Mouse (Mus musculus) liver, adult 2 months (tissue): ENCODE results near the gene Col23a1. TPM values are rescaled to one million over a fixed set of nuclear protein-coding genes. Genes with fewer than 3 reads are reported as not detected.

Experiments
- DNase-seq: peaks from one replicate; pipeline ENCODE4 v3.0.0-alpha.2; 2011; ENCODE audit warnings: low read depth, low spot score; ENCODE audit errors: extremely low read depth
- H3K27ac ChIP-seq: fragments of 200-500 bp; replicated peaks from 2 replicates; pipeline ENCODE4 v1.5.1; 2012; ENCODE audit warnings: low read depth, mild to moderate bottlenecking, control low read depth, inconsistent platforms, low read length; ENCODE audit not compliant: insufficient read depth
- H3K27me3 ChIP-seq: fragments of 200-500 bp; 2 replicates; pipeline ENCODE4 v1.6.1; 2012; ENCODE audit warnings: mild to moderate bottlenecking, moderate library complexity, low read length, inconsistent platforms; ENCODE audit not compliant: control insufficient read depth, insufficient read depth
- H3K36me3 ChIP-seq: fragments of 200-500 bp; 2 replicates; pipeline ENCODE4 v1.6.1; 2012; ENCODE audit warnings: low read length, inconsistent platforms; ENCODE audit not compliant: control insufficient read depth, insufficient read depth
- H3K4me1 ChIP-seq: fragments of 200-500 bp; 2 replicates; pipeline ENCODE4 v1.6.1; 2011; ENCODE audit warnings: low read length; ENCODE audit not compliant: control insufficient read depth, insufficient read depth
- H3K4me3 ChIP-seq: fragments of 200-500 bp; 2 replicates; pipeline ENCODE4 v1.5.1; 2011; ENCODE audit warnings: low read depth, mild to moderate bottlenecking, control low read depth, low read length, moderate library complexity; ENCODE audit not compliant: insufficient read depth
- H3K79me2 ChIP-seq: fragments of 200-500 bp; 2 replicates; pipeline ENCODE4 v1.6.1; 2012; ENCODE audit warnings: inconsistent platforms, mild to moderate bottlenecking, low read length, moderate library complexity; ENCODE audit not compliant: control insufficient read depth, insufficient read depth
- H3K9ac ChIP-seq: fragments of 200-500 bp; 2 replicates; pipeline ENCODE4 v1.6.1; 2012; ENCODE audit warnings: low read depth, mild to moderate bottlenecking, control low read depth, inconsistent platforms, low read length
- CTCF ChIP-seq: fragments of 200-500 bp; IDR thresholded peaks from 2 replicates; pipeline ENCODE4 v1.5.1; 2011; ENCODE audit warnings: low read depth, low read length, control low read depth
- POLR2A ChIP-seq: fragments of 200-500 bp; IDR thresholded peaks from 2 replicates; pipeline ENCODE4 v1.6.1; 2011; ENCODE audit warnings: low read length, control low read depth; ENCODE audit not compliant: insufficient read depth; ENCODE audit errors: extremely low read depth
- WGBS: fragments of 180-500 bp; shearing (Covaris S2); methylation state at CpG from one replicate; pipeline ENCODE4 v1.1.7; 2018; 5-methylcytosine and 5-hydroxymethylcytosine counted together
- polyA plus RNA-seq: library from polyadenylated mRNA; depleted of rRNA; stranded (reverse); fragments of >200 nt; gene quantifications from 2 replicates; pipeline ENCODE4 v1.2.3, GENCODE M21; 2012
- total RNA-seq: library from RNA; depleted of rRNA; stranded (reverse); fragments of >200 nt; gene quantifications from 2 replicates; pipeline ENCODE4 v1.2.3, GENCODE M21; 2014

The Col23a1 gene
- total and polyA plus RNA-seq, 2 experiments, result 0.05 to 0.09 TPM

DNA sequence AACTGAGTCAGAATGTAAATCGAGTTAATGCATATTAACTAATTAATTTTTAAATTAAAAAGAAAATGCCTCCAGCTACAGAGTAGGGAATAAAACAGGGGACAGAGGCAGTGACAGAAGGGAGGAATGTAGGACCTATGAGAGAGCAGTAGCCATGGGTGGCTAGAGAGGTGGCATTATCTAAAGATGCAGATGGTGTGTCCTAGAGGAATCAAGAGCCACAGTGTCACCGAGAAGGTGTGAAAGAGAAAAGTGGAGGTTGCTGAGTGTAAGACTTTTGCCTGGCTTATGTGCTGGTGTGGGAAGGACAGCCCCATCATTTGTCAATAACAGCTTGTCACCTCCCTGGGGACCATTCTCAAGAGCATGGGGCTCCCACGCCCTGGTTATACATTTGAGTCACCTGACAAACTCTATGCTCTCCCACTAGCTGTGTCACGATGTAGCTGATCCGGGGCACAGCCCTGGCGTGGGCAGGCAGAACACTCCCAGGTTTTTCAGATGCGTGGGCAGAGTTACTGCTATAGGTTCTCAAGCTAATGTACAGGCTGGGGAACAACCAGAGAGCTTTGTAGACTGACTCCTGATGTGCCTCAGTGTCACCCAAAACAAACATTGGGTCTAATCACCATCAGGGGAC is 125.4 kb downstream of the Col23a1 start:
- H3K36me3 ChIP-seq, result no peaks in the 10 kb centered on the region
- H3K79me2 ChIP-seq, result no peaks in the 10 kb centered on the region
- no peak overlapping the region for H3K9ac ChIP-seq
- 65% methylated on average over 7 of the region's 7 CpGs for WGBS
- H3K4me1 ChIP-seq, result no peaks in the 10 kb centered on the region
- H3K4me3 ChIP-seq, result no peak overlapping the region
- TF ChIP-seq POLR2A (no peak), CTCF (no peak)
- H3K27ac ChIP-seq, result no peak overlapping the region
- H3K27me3 ChIP-seq, result no peaks in the 10 kb centered on the region
- DNase-seq, result no peak

DNA sequence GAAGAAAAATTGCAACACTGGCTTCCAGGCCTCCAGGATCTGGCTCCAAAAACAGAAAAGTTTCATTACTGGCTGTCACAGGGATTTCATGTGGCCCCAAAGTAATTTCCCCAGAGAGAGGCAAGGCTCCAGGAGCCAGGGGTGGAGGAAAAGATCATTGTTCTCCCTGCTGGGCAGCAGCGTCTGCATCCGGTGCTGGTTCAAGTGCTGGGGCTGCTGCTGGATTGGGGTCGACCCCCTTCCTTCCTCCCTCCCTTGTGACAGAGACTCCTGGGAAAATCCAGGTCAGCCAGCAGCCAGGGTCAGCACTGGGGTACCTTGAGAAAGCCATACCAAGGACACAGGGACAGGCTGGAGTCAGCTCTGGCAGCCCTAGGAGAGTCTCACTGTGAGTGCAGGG is 129.1 kb downstream of the Col23a1 start:
- DNase-seq, result no peak
- H3K4me3 ChIP-seq, result no peak overlapping the region
- TF ChIP-seq POLR2A (no peak), CTCF (no peak)
- WGBS, result 46% methylated on average over 3 of the region's 3 CpGs
- H3K27me3 ChIP-seq, result no peaks in the 10 kb centered on the region
- H3K79me2 ChIP-seq, result no peaks in the 10 kb centered on the region
- no peak overlapping the region for H3K9ac ChIP-seq
- no peaks in the 10 kb centered on the region for H3K36me3 ChIP-seq
- no peak overlapping the region for H3K27ac ChIP-seq
- no peaks in the 10 kb centered on the region for H3K4me1 ChIP-seq

DNA sequence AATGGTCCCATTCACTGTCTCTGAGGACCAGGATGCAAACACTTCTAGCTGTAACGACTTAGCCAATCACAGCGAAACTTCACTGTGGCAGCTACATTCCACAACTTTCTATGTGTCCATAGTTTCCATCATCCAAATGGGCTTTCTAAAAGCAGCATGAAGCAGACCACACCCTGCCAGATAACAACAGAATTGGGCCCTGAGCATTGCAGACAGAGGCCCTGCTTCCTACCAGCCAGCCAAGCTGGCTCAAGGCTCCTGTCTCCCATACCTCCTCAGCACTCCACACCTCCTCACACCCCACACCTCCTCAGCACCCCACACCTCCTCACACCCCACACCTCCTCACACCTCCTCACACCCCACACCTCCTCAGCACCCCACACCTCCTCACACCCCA is 132.2 kb downstream of the Col23a1 start:
- 86% methylated on average over 2 of the region's 2 CpGs for WGBS
- TF ChIP-seq CTCF, result no peak
- TF ChIP-seq POLR2A, result no peak
- H3K27ac ChIP-seq, result no peak overlapping the region

DNA sequence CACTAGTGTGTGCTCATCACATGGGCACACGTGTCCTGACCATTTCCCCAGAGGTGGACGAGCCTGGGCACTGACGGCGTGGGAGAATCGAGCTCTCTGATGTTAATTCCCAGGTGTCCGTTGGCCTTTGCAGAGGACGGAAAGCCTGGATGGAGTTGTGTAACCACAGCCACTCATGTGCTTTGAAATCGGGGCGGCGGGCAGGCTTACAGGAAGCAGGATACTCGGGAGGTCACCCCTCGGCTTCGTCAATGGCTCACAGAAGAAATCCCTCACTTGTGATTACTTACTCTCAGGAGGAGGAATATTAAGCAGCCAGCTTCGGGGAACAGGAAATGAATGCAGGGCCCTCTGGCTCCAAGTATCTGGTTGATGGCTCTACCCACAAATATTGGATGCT is 133.0 kb downstream of the Col23a1 start:
- H3K27ac ChIP-seq, result no peak overlapping the region
- WGBS, result 72% methylated on average over 14 of the region's 14 CpGs
- no peak for DNase-seq
- no peak for TF ChIP-seq CTCF
- TF ChIP-seq POLR2A, result no peak
- no peak overlapping the region for H3K9ac ChIP-seq
- no peaks in the 10 kb centered on the region for H3K4me1 ChIP-seq
- no peaks in the 10 kb centered on the region for H3K36me3 ChIP-seq
- H3K79me2 ChIP-seq, result no peaks in the 10 kb centered on the region
- no peak overlapping the region for H3K4me3 ChIP-seq
- no peaks in the 10 kb centered on the region for H3K27me3 ChIP-seq

More for the DNA sequence above, 132.2 kb downstream of the Col23a1 start:
- Histone ChIP-seq H3K79me2 (no peaks in the 10 kb centered on the region), H3K27me3 (no peaks in the 10 kb centered on the region), H3K4me3 (no peak overlapping the region), H3K9ac (no peak overlapping the region), H3K36me3 (no peaks in the 10 kb centered on the region), H3K4me1 (no peaks in the 10 kb centered on the region)
- DNase-seq, result no peak

DNA sequence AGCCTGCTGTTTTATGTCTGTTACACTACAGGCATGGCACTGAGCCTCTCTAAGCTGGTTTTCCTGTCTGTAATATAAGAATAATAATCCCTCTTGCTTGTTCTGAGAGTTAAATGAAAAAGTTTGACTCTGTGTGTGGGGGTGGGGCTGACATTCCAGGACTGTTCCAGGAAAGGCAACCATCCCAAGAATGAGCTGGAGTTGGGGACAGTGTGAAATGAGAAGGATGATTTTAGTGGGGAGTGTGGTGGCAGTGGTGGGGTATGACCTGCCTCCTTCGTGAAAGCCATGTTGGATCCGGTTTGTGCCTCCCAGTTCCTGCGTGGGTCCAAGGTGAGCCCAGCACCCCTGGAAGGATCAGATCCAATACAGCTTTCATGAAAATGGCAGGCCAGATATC is 136.4 kb downstream of the Col23a1 start:
- Histone ChIP-seq H3K27ac (no peak overlapping the region), H3K36me3 (no peaks in the 10 kb centered on the region), H3K79me2 (no peaks in the 10 kb centered on the region), H3K4me3 (no peak overlapping the region), H3K9ac (no peak overlapping the region), H3K4me1 (no peaks in the 10 kb centered on the region), H3K27me3 (no peaks in the 10 kb centered on the region; the same call in 1 of the 2 replicates)
- no peak for DNase-seq
- TF ChIP-seq POLR2A (no peak), CTCF (no peak)
- 81% methylated on average over 3 of the region's 3 CpGs for WGBS

DNA sequence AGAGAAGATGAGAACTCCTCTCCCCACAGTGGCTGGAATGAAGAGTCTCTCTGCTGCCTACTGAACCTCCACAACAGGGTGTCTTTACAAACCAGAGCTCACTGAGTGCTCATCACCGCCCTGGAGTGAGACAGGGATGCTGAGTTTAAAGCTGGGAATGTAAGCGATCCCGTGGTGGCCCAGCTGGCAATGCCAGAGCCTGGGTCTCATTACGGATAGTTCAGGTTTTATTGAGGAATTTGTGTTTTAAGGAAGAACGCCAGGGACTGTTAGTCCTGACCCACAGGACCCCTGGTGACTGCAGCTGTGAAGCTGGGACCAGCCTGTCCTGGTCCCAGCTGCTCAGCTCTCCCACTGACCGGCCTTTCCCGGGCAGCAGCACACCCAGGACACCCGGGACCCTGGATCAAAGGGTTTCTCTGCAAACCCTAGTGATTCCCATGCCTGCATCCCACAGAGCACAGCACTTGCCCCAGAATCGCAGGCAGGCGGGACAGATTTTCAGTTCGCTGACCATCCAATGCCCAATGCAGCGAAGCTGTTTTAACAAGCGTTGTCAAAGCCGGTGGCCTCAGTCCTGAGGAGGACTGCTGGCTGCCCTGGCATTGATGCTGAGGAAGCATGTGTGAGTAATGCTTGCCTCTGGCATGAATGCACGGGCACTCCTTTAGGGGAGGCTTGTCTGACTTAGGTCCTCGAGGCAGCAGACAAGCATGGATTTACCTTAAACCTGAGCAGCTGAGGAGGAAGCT is 139.9 kb downstream of the Col23a1 start:
- H3K4me1 ChIP-seq, result no peaks in the 10 kb centered on the region
- TF ChIP-seq CTCF (no peak), POLR2A (no peak)
- H3K36me3 ChIP-seq, result no peaks in the 10 kb centered on the region
- H3K9ac ChIP-seq, result no peak overlapping the region
- no peaks in the 10 kb centered on the region; the same call in 1 of the 2 replicates for H3K27me3 ChIP-seq
- DNase-seq, result no peak
- no peak overlapping the region for H3K4me3 ChIP-seq
- H3K79me2 ChIP-seq, result no peaks in the 10 kb centered on the region
- 67% methylated on average over 16 of the region's 16 CpGs for WGBS
- no peak overlapping the region for H3K27ac ChIP-seq
